Mouse (Mus musculus) heart, postnatal 4 days (tissue): ENCODE data around the gene Cdc123. TPM values are rescaled to one million over a fixed set of nuclear protein-coding genes. Genes with fewer than 3 reads are reported as not detected.

Experiments
- total RNA-seq, 2 experiments: library from RNA; stranded (reverse); gene quantifications; 2 replicates each; pipeline ENCODE4 v1.2.3; 2021

Cdc123 gene
- total RNA-seq, 2 experiments from 2014 or later = 93.8 to 111 TPM

Other genes starting within 250 kb of the Cdc123 start
- 10 to 100 TPM; 12.6 to 15.2 TPM for gene Camk1d, start 130.6 kb downstream of the Cdc123 start, total RNA-seq
- gene Nudt5, start 145 bp downstream of the Cdc123 start, total RNA-seq = 10 to 100 TPM; 33.1 to 34.5 TPM
- gene Gm13199, start 17.8 kb upstream of the Cdc123 start, total RNA-seq = under 1 TPM in 1 of 2 experiments, not detected in 1; 0.47 TPM
- gene Sec61a2, start 50.3 kb upstream of the Cdc123 start, total RNA-seq = 10 to 100 TPM; 28.8 to 29.0 TPM
- 1 to 10 TPM; 2.3 to 3.0 TPM for gene Dhtkd1, start 97.6 kb upstream of the Cdc123 start, total RNA-seq
- 10 to 100 TPM; 10.9 to 11.3 TPM for gene Upf2, start 106.3 kb upstream of the Cdc123 start, total RNA-seq